Mouse (Mus musculus): ENCODE results near the gene Slk.

Gene Slk

GRCm38 (mm10) chr19:47542441-47542840 is 37.0 kb upstream of the Slk start:
- TF ChIP-seq NANOG (IDR thresholded peaks at IDR 0.05; ENCODE audit: borderline replicate concordance, low read length) (no peak), POU5F1 (IDR thresholded peaks at IDR 0.05; ENCODE audit: borderline replicate concordance, low read length) (no peak)
- Histone ChIP-seq H3K4me1 (replicated peaks; ENCODE audit: low read depth, low read length) (peaks cover 32% of the 10 kb centered on the region), H3K27me3 (ENCODE audit: insufficient read depth, low read length) (peaks cover 12% of the 10 kb centered on the region; the same call in 1 of the 2 replicates), H3K36me3 (ENCODE audit: insufficient read depth, low read length) (no peaks in the 10 kb centered on the region), H3K9me3 (ENCODE audit: low read length) (no peaks in the 10 kb centered on the region), H3K4me3 (replicated peaks; ENCODE audit: low read length) (no peak overlapping the region)

- TF ChIP-seq POU5F1 (IDR thresholded peaks at IDR 0.05; ENCODE audit: borderline replicate concordance, low read length) (no peak), NANOG (IDR thresholded peaks at IDR 0.05; ENCODE audit: borderline replicate concordance, low read length) (no peak), CTCF (conservative IDR thresholded peaks at IDR 0.05; ENCODE audit: low read length) (no peak)
- Histone ChIP-seq H3K4me1 (replicated peaks; ENCODE audit: low read depth, low read length) (peaks cover 9% of the 10 kb centered on the region), H3K36me3 (ENCODE audit: insufficient read depth, low read length) (no peaks in the 10 kb centered on the region), H3K9me3 (ENCODE audit: low read length) (no peaks in the 10 kb centered on the region), H3K4me3 (replicated peaks; ENCODE audit: low read length) (no peak overlapping the region), H3K27me3 (ENCODE audit: insufficient read depth, low read length) (peaks cover 12% of the 10 kb centered on the region; the same call in 1 of the 2 replicates)
Observed at GRCm38 (mm10) chr19:47545055-47545454, 34.4 kb upstream of the Slk start.

DNA sequence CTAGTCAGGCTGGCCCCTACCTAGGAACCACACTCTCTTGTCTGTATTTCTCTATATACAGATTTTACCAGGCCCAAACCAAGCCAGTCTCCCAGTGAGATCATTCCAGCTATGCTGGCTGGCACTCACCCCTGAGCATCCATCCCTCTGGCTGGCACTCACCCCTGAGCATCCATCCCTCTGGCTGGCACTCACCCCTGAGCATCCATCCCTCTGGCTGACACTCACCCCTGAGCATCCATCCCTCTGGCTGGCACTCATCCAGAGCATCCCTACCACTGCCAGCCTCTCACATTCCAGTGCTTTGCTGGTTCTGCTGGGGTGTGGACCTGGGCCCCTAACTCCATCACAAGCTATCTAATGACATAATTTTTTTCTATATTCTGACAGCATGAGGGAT is 34.0 kb upstream of the Slk start:
- H3K9me3 ChIP-seq (ENCODE audit: low read length), result peaks cover 2% of the 10 kb centered on the region; the same call in 1 of the 2 replicates
- no peaks in the 10 kb centered on the region for H3K36me3 ChIP-seq (ENCODE audit: insufficient read depth, low read length)
- no peak for TF ChIP-seq CTCF (conservative IDR thresholded peaks at IDR 0.05; ENCODE audit: low read length)
- no peak for TF ChIP-seq NANOG (IDR thresholded peaks at IDR 0.05; ENCODE audit: borderline replicate concordance, low read length)
- TF ChIP-seq POU5F1 (IDR thresholded peaks at IDR 0.05; ENCODE audit: borderline replicate concordance, low read length), result no peak

GRCm38 (mm10) chr19:47548432-47549076 is 30.9 kb upstream of the Slk start:
- TF ChIP-seq CTCF (conservative IDR thresholded peaks at IDR 0.05; ENCODE audit: low read length) (no peak), NANOG (IDR thresholded peaks at IDR 0.05; ENCODE audit: borderline replicate concordance, low read length) (no peak), POU5F1 (IDR thresholded peaks at IDR 0.05; ENCODE audit: borderline replicate concordance, low read length) (no peak)
- Histone ChIP-seq H3K36me3 (ENCODE audit: insufficient read depth, low read length) (no peaks in the 10 kb centered on the region), H3K9me3 (ENCODE audit: low read length) (peaks cover 2% of the 10 kb centered on the region; the same call in 1 of the 2 replicates), H3K4me3 (replicated peaks; ENCODE audit: low read length) (no peak overlapping the region), H3K4me1 (replicated peaks; ENCODE audit: low read depth, low read length) (no peaks in the 10 kb centered on the region), H3K27me3 (ENCODE audit: insufficient read depth, low read length) (no peaks in the 10 kb centered on the region)

More for the DNA sequence above, 34.0 kb upstream of the Slk start:
- Histone ChIP-seq H3K4me3 (replicated peaks; ENCODE audit: low read length) (no peak overlapping the region), H3K4me1 (replicated peaks; ENCODE audit: low read depth, low read length) (peaks cover 9% of the 10 kb centered on the region), H3K27me3 (ENCODE audit: insufficient read depth, low read length) (peaks cover 12% of the 10 kb centered on the region; the same call in 1 of the 2 replicates)

DNA sequence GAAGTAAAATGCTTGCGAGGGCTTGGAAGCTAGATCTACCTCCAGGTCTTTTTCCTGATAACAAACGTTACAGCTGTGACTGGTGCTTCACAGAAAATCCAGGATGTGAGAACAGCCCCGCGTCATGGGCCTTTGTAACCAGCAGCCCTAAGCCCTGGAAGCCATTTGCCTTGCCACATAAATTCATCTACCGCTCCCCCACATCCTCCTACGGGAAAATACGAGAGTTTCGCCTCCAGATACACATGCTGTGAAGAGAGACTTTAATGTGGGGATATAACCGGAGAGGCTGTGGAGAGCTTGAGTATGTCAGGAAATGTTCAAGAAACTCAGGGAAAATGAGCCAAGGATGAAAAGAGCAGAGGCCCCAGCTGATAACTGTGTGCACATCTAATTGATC is 30.3 kb upstream of the Slk start:
- H3K4me3 ChIP-seq (replicated peaks; ENCODE audit: low read length), result no peak overlapping the region
- H3K4me1 ChIP-seq (replicated peaks; ENCODE audit: low read depth, low read length), result no peaks in the 10 kb centered on the region
- TF ChIP-seq CTCF (conservative IDR thresholded peaks at IDR 0.05; ENCODE audit: low read length), result no peak
- no peaks in the 10 kb centered on the region for H3K36me3 ChIP-seq (ENCODE audit: insufficient read depth, low read length)
- no peaks in the 10 kb centered on the region for H3K27me3 ChIP-seq (ENCODE audit: insufficient read depth, low read length)
- peaks cover 2% of the 10 kb centered on the region; the same call in 1 of the 2 replicates for H3K9me3 ChIP-seq (ENCODE audit: low read length)

DNA sequence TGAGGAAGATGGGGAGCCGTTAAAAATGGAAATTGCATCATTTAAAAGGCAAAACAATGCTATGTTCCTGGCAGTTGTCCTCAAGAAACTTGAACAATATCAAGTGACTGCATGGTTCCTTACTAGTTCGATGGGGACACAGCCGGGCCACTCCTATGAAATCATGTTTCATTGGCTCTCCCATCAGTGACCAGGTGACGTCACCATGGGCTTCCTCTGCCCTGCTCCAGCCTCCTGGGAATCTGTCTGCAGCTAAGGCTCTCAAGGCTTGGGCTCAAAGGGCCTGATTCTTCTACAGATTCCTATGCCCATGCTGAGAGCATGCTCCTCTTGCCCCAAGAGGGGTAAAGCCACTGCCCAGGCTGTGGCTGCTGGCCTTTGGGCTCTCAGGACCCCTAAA is 29.9 kb upstream of the Slk start:
- Histone ChIP-seq H3K4me1 (replicated peaks; ENCODE audit: low read depth, low read length) (no peaks in the 10 kb centered on the region), H3K4me3 (replicated peaks; ENCODE audit: low read length) (no peak overlapping the region), H3K27me3 (ENCODE audit: insufficient read depth, low read length) (peaks cover 2% of the 10 kb centered on the region; the same call in 1 of the 2 replicates), H3K9me3 (ENCODE audit: low read length) (peaks cover 2% of the 10 kb centered on the region; the same call in 1 of the 2 replicates), H3K36me3 (ENCODE audit: insufficient read depth, low read length) (no peaks in the 10 kb centered on the region)
- TF ChIP-seq NANOG (IDR thresholded peaks at IDR 0.05; ENCODE audit: borderline replicate concordance, low read length) (no peak), POU5F1 (IDR thresholded peaks at IDR 0.05; ENCODE audit: borderline replicate concordance, low read length) (no peak), CTCF (conservative IDR thresholded peaks at IDR 0.05; ENCODE audit: low read length) (no peak)

DNA sequence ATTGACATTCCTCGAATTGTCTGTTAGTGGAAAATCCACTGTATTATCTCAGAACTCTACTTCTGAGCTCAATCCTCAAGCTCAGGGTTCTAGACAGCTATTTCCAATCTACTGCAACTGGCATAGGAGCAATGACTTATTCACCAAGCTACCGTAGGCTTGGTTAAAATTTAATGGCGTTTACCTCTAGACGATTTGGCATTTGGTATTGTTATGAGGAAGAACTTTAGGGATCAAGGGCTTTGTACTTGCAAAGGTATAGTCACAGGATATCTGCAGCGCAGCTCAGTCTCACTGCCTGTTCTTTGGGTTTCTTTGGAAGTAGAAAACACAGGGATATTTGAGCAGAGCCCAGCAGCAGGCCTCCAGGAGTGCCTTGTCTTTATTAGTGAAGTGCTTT is 20.3 kb upstream of the Slk start:
- Histone ChIP-seq H3K4me1 (replicated peaks; ENCODE audit: low read depth, low read length) (peaks cover 2% of the 10 kb centered on the region; the same call in 1 of the 2 replicates), H3K9me3 (ENCODE audit: low read length) (peaks cover 10% of the 10 kb centered on the region; the same call in 1 of the 2 replicates), H3K36me3 (ENCODE audit: insufficient read depth, low read length) (no peaks in the 10 kb centered on the region), H3K4me3 (replicated peaks; ENCODE audit: low read length) (no peak overlapping the region), H3K27me3 (ENCODE audit: insufficient read depth, low read length) (peaks cover 3% of the 10 kb centered on the region; the same call in 1 of the 2 replicates)
- TF ChIP-seq NANOG (IDR thresholded peaks at IDR 0.05; ENCODE audit: borderline replicate concordance, low read length) (no peak), CTCF (conservative IDR thresholded peaks at IDR 0.05; ENCODE audit: low read length) (no peak), POU5F1 (IDR thresholded peaks at IDR 0.05; ENCODE audit: borderline replicate concordance, low read length) (no peak)

- peaks cover 10% of the 10 kb centered on the region; the same call in 1 of the 2 replicates for H3K9me3 ChIP-seq (ENCODE audit: low read length)
- TF ChIP-seq POU5F1 (IDR thresholded peaks at IDR 0.05; ENCODE audit: borderline replicate concordance, low read length), result no peak
- no peak for TF ChIP-seq CTCF (conservative IDR thresholded peaks at IDR 0.05; ENCODE audit: low read length)
- TF ChIP-seq NANOG (IDR thresholded peaks at IDR 0.05; ENCODE audit: borderline replicate concordance, low read length), result no peak
- H3K27me3 ChIP-seq (ENCODE audit: insufficient read depth, low read length), result no peaks in the 10 kb centered on the region
- H3K4me3 ChIP-seq (replicated peaks; ENCODE audit: low read length), result no peak overlapping the region
- no peaks in the 10 kb centered on the region for H3K36me3 ChIP-seq (ENCODE audit: insufficient read depth, low read length)
- peaks cover 2% of the 10 kb centered on the region; the same call in 1 of the 2 replicates for H3K4me1 ChIP-seq (replicated peaks; ENCODE audit: low read depth, low read length)
Observed at GRCm38 (mm10) chr19:47559751-47560512, 19.5 kb upstream of the Slk start.

Data from E14TG2a.4 (cell line).